Mouse (Mus musculus): ENCODE measurements around the gene Tmco5.

DNA sequence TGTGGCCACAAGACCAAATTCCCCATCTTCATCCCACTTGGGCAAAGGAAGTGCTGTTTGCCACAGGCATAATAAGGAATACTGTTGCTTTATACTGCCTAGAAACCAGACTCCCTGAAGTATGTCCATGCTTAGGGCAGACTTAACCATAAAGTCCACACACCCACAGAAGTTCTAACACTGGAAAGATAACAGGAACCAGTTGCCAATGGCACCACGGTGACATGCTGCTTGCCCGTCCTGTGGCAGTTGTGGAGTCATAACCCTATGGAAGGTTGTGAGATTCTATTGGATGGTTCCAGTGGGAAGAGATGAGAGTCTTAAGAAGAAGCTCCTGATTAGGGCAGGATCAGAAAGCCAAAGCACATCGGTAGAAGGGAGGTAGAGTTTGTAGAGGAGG, at the start of gene Tmco5:
- peak; percentile 65; the same call in 1 of the 2 replicates for TF ChIP-seq POLR2A (IDR thresholded peaks at IDR 0.05; ENCODE audit: control insufficient read depth, low read depth, low read length)
- TF ChIP-seq CTCF (IDR thresholded peaks at IDR 0.05; ENCODE audit: control insufficient read depth, insufficient read depth, insufficient replicate concordance, low read depth, low read length): no peak
